Mouse (Mus musculus): Measurements from ENCODE around the gene Gm20388. TPM values are rescaled to one million over a fixed set of nuclear protein-coding genes. Genes with fewer than 3 reads are reported as not detected.
A peak's percentile ranks its signal among the peaks of the same experiment; 100 is the strongest.

The Gm20388 gene
- 3.6 and 27.1 TPM in 2 replicates for total RNA-seq (2021)
- long read RNA-seq, partial matches to known transcripts = 28 of 141 reads
- long read RNA-seq, other reads (novel, unspliced or antisense) = 113 of 141 reads

GRCm38 (mm10) chr8:119910547-119911257 lies at the start of gene Gm20388:
Gene Gm20388, plus strand, starts transcription at chr8:119910841.
- DNase-seq = peak; percentile 91

GRCm38 (mm10) chr8:119861706-119862389 lies 48.8 kb upstream of the Gm20388 start, which contains the start of gene Klhl36:
Gene Klhl36, plus strand, starts transcription at chr8:119862266.
- peak; percentile 99 for DNase-seq

- DNase-seq = no peak
Observed at GRCm38 (mm10) chr8:119862390-119862734, 48.3 kb upstream of the Gm20388 start.

DNA sequence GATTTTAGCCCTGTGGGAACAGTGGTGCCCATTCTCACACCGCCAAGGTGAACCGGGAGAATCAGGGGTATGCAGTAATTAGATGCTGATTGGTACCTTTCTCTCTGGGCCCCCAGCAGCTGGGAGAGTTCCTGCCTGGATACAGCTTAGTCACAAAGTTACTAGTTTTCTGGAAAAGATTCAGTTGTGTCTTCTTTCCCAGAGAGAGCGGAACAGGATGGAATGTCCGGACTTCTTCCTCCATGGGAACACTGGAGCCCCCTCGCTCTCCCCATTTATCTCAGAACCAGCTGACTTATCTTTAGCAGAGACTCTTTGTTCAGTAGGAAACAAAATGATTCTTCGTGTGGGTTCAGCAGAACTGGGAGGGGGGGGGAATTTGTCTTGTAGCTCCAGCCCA lies 47.9 kb upstream of the Gm20388 start:
- DNase-seq = no peak

DNA sequence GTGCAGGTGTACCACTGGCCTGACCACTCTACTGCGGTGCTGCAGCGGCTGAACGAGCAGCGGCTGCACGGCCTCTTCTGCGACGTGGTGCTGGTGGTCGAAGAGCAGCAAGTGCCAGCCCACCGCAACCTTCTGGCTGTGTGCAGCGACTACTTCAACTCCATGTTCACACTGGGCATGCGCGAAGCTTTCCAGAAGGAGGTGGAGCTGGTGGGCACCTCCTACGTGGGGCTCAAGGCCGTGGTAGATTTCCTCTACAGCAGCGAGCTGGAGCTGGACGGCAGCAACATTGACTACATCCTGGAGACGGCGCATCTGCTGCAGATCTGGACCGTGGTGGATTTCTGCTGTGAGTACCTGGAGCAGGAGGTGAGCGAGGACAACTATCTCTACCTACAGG lies 41.0 kb upstream of the Gm20388 start:
- no peak for DNase-seq

GRCm38 (mm10) chr8:119873181-119873580 lies 37.5 kb upstream of the Gm20388 start:
- no peak for DNase-seq

GRCm38 (mm10) chr8:119881301-119881700 lies 29.3 kb upstream of the Gm20388 start:
- DNase-seq = no peak

DNA sequence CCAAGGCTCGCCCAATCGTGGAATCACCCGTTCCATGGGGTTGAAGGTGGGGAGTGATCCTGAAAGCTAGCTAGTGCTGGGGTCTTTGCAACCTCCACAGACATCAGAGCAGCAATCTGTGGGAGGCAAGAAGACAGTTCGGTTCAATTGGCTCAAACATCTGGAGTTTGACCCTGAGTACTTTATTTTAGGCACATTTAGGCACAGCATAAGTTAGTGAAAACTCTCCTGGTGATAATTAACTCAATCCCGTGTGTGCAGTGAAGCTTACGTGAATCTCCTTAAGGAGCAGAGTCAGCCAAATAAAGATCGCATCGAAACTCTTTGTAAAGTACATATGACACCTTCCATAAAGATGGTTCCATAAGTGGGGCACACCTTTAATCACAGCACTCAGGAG lies 28.7 kb upstream of the Gm20388 start:
- DNase-seq = no peak

DNA sequence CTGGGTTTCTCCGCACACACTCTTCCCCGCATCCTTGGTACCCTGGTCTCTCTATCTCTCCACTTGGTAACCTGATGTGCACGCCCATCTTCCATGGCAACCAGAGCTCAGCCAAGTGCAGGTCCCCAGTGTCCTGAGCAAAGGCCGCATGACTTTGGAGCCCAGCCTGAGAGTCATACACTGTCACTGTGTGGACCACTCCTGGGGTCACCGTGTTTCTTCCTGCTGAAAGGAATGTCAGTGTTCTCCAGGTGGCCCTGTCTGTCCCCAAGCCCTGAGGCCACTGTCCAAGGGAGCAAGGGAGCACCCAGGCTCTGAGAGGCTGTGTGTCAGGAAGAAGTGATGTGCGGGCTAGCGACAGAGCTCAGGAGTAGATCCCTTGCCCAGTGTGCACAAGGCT lies 27.4 kb upstream of the Gm20388 start:
- no peak for DNase-seq

GRCm38 (mm10) chr8:119885612-119886011 lies 25.0 kb upstream of the Gm20388 start:
- peak; percentile 68 for DNase-seq

GRCm38 (mm10) chr8:119887130-119887529 lies 23.5 kb upstream of the Gm20388 start:
- peak; percentile 49 for DNase-seq

DNA sequence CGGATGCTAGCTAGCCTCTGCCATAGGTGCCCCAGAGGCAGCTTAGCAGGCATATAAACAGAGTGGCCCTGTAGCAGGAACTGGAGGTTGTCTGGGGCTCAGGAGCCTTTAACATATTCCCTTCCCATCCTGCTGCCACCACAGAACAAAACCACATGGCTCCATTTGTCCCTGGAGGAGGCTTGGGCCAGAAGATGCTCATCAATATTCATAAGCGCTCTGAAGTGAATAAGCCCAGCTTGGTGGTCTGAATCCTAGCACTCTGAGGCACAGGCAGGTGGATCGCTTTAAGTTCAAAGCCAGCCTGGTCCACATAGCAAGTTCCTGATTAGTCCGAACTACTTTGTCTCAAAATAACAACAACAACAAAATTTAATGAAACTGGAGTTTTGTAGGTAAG lies 22.6 kb upstream of the Gm20388 start:
- no peak for DNase-seq

DNA sequence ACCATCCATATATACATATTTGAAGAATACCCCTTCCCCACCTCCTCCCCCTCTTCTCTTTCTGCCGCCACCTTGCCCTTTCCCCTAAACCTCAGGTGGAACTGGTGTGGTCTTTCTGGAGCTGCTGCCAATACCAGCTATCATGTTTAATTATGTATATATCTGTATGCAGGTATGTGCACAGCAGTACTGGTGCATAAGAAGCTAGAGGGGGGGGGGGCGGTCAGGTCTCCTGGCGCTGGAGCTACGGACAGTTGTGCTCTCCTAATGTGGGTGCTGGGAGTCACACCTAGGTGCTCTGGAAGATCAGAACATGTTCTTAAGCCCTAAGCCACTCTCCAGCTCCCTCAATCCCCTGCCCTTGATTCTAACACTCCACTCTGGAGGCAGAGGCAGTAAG lies 13.6 kb upstream of the Gm20388 start:
- no peak for DNase-seq

DNA sequence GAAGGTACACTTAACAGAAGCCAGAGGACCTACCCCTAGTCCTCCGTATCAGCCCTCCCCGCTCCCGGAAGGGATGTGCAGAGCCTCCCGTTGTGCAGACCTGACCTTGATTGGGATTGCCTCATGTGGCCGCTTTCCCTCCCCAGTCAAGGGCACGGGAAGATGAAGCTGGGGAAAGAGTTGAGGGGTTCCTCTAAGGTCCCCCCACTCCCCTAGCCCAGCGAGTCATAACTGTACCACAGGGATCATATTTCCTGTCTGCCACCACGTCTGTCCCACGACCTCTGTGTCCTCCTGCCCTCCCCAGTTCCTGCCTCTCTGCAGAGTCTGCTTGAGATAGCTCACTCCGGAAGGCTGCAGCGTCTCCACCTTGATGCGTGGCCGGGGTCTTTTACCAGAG lies 12.7 kb upstream of the Gm20388 start:
- peak; percentile 31 for DNase-seq

DNA sequence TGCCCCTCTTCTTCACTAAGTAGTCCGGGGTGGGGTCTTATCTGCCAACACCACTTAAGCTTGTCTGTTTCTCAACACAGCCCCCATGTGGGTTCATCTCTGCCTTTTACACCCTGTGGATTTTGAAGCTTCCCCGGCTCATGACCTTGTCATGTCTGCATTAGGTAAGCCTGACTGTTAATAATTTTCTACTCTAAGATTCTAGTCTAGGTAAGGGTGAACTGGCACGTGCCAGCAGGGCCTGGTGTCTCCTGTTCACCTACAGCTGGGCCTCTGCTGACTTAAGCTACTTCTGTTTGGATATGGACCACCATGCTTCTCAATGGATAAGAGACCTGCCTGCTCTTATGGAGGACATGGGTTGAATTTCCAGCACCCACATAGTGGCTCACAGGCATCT lies 9.3 kb upstream of the Gm20388 start:
- no peak for DNase-seq

- DNase-seq = peak; percentile 50
Observed at GRCm38 (mm10) chr8:119901952-119902351, 8.7 kb upstream of the Gm20388 start.

- no peak for DNase-seq
Observed at GRCm38 (mm10) chr8:119904323-119904911, 6.2 kb upstream of the Gm20388 start.

- DNase-seq = no peak
Observed at GRCm38 (mm10) chr8:119909944-119910546, 596 bp upstream of the Gm20388 start, which contains the start of gene Usp10. Gene Usp10, plus strand, starts transcription at chr8:119910360.

GRCm38 (mm10) chr8:119911258-119911962 lies 769 bp downstream of the Gm20388 start:
- no peak for DNase-seq

DNA sequence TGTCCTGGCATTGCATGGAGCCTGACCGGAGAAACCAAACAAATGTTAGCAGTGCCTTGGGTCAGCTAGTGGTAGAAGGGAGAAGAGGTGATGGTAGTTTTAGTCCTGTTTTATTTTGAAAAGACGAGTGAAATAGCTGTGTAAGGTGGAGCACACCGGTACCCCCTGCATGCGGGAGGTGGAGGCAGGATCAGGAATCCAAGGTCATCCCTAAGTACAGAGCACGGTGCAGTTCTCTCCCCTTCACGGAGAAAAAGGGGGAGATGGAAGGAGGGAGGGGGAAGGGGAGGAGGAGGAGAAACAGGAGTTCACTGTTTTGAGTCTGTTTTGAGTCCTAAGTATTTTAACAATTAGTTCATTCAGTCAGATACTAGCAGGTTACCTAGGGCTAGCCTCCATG lies 2.0 kb downstream of the Gm20388 start:
- no peak for DNase-seq

DNA sequence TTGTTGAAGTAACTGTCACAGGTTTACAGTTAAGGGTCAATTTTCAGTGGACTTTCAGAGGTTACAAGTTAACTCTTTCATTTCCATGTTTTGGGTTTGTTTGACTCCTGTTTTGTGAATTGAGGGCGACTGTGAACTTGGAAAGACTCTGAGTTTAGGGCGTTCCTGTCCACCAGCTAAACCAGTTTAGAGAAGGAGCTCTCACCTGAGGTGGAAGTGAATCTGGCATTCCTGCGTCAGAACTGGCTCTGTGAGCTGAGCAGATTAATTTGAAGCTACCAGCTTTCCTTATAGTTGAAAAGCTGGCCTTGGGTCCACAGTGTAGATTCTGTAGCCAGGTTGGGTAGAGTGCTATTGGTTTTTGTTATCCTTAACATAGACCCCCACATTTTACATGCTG lies 2.5 kb downstream of the Gm20388 start:
- DNase-seq = no peak

- DNase-seq = no peak
Observed at GRCm38 (mm10) chr8:119914161-119914560, 3.5 kb downstream of the Gm20388 start.
